Mouse (Mus musculus): ENCODE results near the gene Ceacam2.

DNA sequence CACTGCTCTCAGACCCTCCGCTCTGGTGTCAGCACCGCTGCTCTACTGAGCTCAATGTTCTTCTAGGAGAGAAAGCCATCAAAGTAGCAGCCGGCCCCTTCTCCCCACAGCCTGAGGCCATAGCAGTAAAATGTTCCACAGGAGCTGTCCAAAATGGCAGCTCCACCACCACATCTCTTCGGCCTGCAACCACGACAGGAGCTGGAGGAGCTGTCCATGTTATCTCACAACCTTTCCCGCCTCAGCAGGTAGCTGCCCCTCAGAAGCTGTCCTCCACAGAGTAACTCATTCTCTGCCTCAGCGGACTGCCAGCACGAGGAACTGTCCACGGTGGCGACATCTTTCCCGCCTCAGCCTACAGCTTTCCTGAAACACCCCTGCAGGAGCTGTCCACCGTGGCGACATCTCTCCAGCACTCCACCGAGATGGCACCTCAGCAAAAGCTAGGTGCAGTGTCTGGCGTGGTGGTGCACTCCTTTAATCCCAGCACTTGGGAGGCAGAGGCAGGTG, 42.7 kb upstream of the Ceacam2 start:
- no peak for TF ChIP-seq POLR2A (IDR thresholded peaks at IDR 0.05; ENCODE audit: insufficient read depth, low read depth, low read length)
- TF ChIP-seq EP300 (IDR thresholded peaks at IDR 0.05; ENCODE audit: insufficient read depth, low read depth, low read length), result no peak
- no peak for TF ChIP-seq CTCF (IDR thresholded peaks at IDR 0.05)

Measured in heart, adult 2 months (tissue).